Mouse (Mus musculus): Measurements from ENCODE around the gene Ryr3.

DNA sequence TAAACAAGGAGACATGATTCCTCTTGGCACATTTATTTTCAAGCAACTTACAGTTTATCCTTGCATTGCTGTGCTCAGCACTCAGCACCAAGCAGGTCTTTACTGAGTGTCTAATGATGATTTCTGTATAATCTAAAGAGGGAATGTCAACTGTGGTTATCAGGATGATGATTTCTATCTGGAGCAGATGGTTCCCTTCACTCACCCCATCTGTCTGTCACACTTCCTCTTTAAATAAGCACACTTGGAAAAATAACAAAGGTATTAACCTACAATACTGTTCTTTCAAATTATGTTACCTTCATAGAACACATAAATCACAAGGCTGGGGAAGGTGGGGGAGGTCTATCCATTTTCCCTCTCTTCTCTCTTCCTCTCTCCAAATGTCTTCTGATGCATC is 304.3 kb downstream of the Ryr3 start:
- no peak for TF ChIP-seq CTCF (IDR thresholded peaks at IDR 0.05; ENCODE audit: low read depth)
- TF ChIP-seq EP300 (optimal IDR thresholded peaks at IDR 0.05) = no peak
